Mouse (Mus musculus) CH12F3 (cell line): Measurements from ENCODE around the gene Csrnp2.

Source experiments
- in situ Hi-C: fragments of 300-500 bp; cut with MboI; formaldehyde crosslinking; loops from 2 replicates; pipeline ENCODE4 v1.14.3; 2020; ENCODE audit warnings: low sequenced_read_pairs

The Csrnp2 gene

GRCm38 (mm10) chr15:100478925-100479324 is 16.4 kb downstream of the Csrnp2 start:
- in situ Hi-C loops = no loop called here

GRCm38 (mm10) chr15:100478351-100478750 is 16.9 kb downstream of the Csrnp2 start:
- in situ Hi-C loops = no loop called here

- in situ Hi-C loops = no loop called here
Observed at GRCm38 (mm10) chr15:100473926-100474503, 21.3 kb downstream of the Csrnp2 start.

GRCm38 (mm10) chr15:100470037-100470436 is 25.3 kb downstream of the Csrnp2 start:
- in situ Hi-C loops = no loop called here

GRCm38 (mm10) chr15:100469189-100469545 is 26.1 kb downstream of the Csrnp2 start:
- in situ Hi-C loops = no loop called here

- in situ Hi-C loops = no loop called here
Observed at GRCm38 (mm10) chr15:100468295-100469188, 26.7 kb downstream of the Csrnp2 start, which contains the start of gene Letmd1. Gene Letmd1 (plus strand): TSS chr15:100469023.

GRCm38 (mm10) chr15:100467738-100468137 is 27.6 kb downstream of the Csrnp2 start:
- in situ Hi-C loops = no loop called here

- in situ Hi-C loops = no loop called here
Observed at GRCm38 (mm10) chr15:100465432-100465831, 29.9 kb downstream of the Csrnp2 start.

- in situ Hi-C loops = loop anchor here (5.0 kb wide), 1 partner anchor 149 kb away; no protein-coding TSS in a partner anchor
Observed at GRCm38 (mm10) chr15:100463712-100464111, 31.6 kb downstream of the Csrnp2 start.

- in situ Hi-C loops = loop anchor here (5.0 kb wide), 1 partner anchor 150 kb away; no protein-coding TSS in a partner anchor
Observed at GRCm38 (mm10) chr15:100462086-100462485, 33.2 kb downstream of the Csrnp2 start.

- in situ Hi-C loops = loop anchor here (5.0 kb wide), 1 partner anchor 151 kb away; no protein-coding TSS in a partner anchor
Observed at GRCm38 (mm10) chr15:100461646-100462045, 33.6 kb downstream of the Csrnp2 start.

GRCm38 (mm10) chr15:100460942-100461341 is 34.3 kb downstream of the Csrnp2 start:
- in situ Hi-C loops = loop anchor here (5.0 kb wide), 1 partner anchor 151 kb away; no protein-coding TSS in a partner anchor

GRCm38 (mm10) chr15:100458055-100458454 is 37.2 kb downstream of the Csrnp2 start:
- in situ Hi-C loops = no loop called here

GRCm38 (mm10) chr15:100457340-100457739 is 37.9 kb downstream of the Csrnp2 start:
- in situ Hi-C loops = no loop called here

GRCm38 (mm10) chr15:100456356-100456991 is 38.8 kb downstream of the Csrnp2 start:
- in situ Hi-C loops = no loop called here

- in situ Hi-C loops = no loop called here
Observed at GRCm38 (mm10) chr15:100452486-100452885, 42.8 kb downstream of the Csrnp2 start.

GRCm38 (mm10) chr15:100451245-100451644 is 44.0 kb downstream of the Csrnp2 start:
- in situ Hi-C loops = no loop called here

- in situ Hi-C loops = no loop called here
Observed at GRCm38 (mm10) chr15:100449495-100449894, 45.8 kb downstream of the Csrnp2 start.

GRCm38 (mm10) chr15:100448572-100448971 is 46.7 kb downstream of the Csrnp2 start:
- in situ Hi-C loops = no loop called here

GRCm38 (mm10) chr15:100446887-100447286 is 48.4 kb downstream of the Csrnp2 start:
- in situ Hi-C loops = no loop called here
